Mouse (Mus musculus): Measurements from ENCODE around the gene Ascc2.
A peak's percentile ranks its signal among the peaks of the same experiment; 100 is the strongest.
"Not testable (repeated sequence)": the region's sequence is repeated elsewhere in the genome, so short reads cannot be mapped to it uniquely, and the experiment has no call there.

Ascc2 gene

GRCm38 (mm10) chr11:4680126-4680525 lies 42.6 kb downstream of the Ascc2 start:
- no peak for DNase-seq (ENCODE audit: extremely low spot score, low read depth, low spot score)

GRCm38 (mm10) chr11:4683516-4683915 lies 46.0 kb downstream of the Ascc2 start:
- no peak for DNase-seq (ENCODE audit: extremely low spot score, low read depth, low spot score)

GRCm38 (mm10) chr11:4684186-4684585 lies 46.6 kb downstream of the Ascc2 start:
- DNase-seq (ENCODE audit: extremely low spot score, low read depth, low spot score): no peak

GRCm38 (mm10) chr11:4685071-4685470 lies 47.5 kb downstream of the Ascc2 start:
- no peak for DNase-seq (ENCODE audit: extremely low spot score, low read depth, low spot score)

GRCm38 (mm10) chr11:4685510-4685909 lies 48.0 kb downstream of the Ascc2 start:
- no peak for DNase-seq (ENCODE audit: extremely low spot score, low read depth, low spot score)

- DNase-seq (ENCODE audit: extremely low spot score, low read depth, low spot score): no peak
Observed at GRCm38 (mm10) chr11:4687027-4687426, 49.5 kb downstream of the Ascc2 start.

- no peak for DNase-seq (ENCODE audit: extremely low spot score, low read depth, low spot score)
Observed at GRCm38 (mm10) chr11:4687874-4688273, 50.3 kb downstream of the Ascc2 start.

- no peak for DNase-seq (ENCODE audit: extremely low spot score, low read depth, low spot score)
Observed at GRCm38 (mm10) chr11:4688632-4689380, 51.3 kb downstream of the Ascc2 start.

GRCm38 (mm10) chr11:4690353-4690752 lies 52.8 kb downstream of the Ascc2 start:
- no peak for DNase-seq (ENCODE audit: extremely low spot score, low read depth, low spot score)

- no peak for DNase-seq (ENCODE audit: extremely low spot score, low read depth, low spot score)
Observed at GRCm38 (mm10) chr11:4691213-4691612, 53.7 kb downstream of the Ascc2 start.

- DNase-seq (ENCODE audit: extremely low spot score, low read depth, low spot score): no peak
Observed at GRCm38 (mm10) chr11:4692162-4692561, 54.6 kb downstream of the Ascc2 start.

- no peak for DNase-seq (ENCODE audit: extremely low spot score, low read depth, low spot score)
Observed at GRCm38 (mm10) chr11:4697043-4697983, 59.8 kb downstream of the Ascc2 start.

- DNase-seq (ENCODE audit: extremely low spot score, low read depth, low spot score): no peak
Observed at GRCm38 (mm10) chr11:4700726-4701125, 63.2 kb downstream of the Ascc2 start.

GRCm38 (mm10) chr11:4703688-4704071 lies 66.1 kb downstream of the Ascc2 start:
- DNase-seq (ENCODE audit: extremely low spot score, low read depth, low spot score): peak; percentile 3

- DNase-seq (ENCODE audit: extremely low spot score, low read depth, low spot score): peak; percentile 99
Observed at GRCm38 (mm10) chr11:4704072-4704964, 66.8 kb downstream of the Ascc2 start, which contains the start of the genes Uqcr10 and Zmat5. Uqcr10 (minus strand) TSS chr11:4704342. Zmat5 (plus strand) TSS chr11:4704678.

GRCm38 (mm10) chr11:4705178-4705577 lies 67.6 kb downstream of the Ascc2 start:
- DNase-seq (ENCODE audit: extremely low spot score, low read depth, low spot score): no peak

GRCm38 (mm10) chr11:4710188-4710587 lies 72.6 kb downstream of the Ascc2 start:
- not testable (repeated sequence) for DNase-seq (ENCODE audit: extremely low spot score, low read depth, low spot score)

- DNase-seq (ENCODE audit: extremely low spot score, low read depth, low spot score): no peak
Observed at GRCm38 (mm10) chr11:4712822-4713221, 75.3 kb downstream of the Ascc2 start.

GRCm38 (mm10) chr11:4714727-4715126 lies 77.2 kb downstream of the Ascc2 start:
- DNase-seq (ENCODE audit: extremely low spot score, low read depth, low spot score): no peak

GRCm38 (mm10) chr11:4715596-4715995 lies 78.0 kb downstream of the Ascc2 start:
- no peak for DNase-seq (ENCODE audit: extremely low spot score, low read depth, low spot score)

All from hindlimb bud, embryonic 11.5 days (tissue).